Mouse (Mus musculus) stomach, embryonic 15.5 days (tissue): Measurements from ENCODE around the gene 1700092M07Rik. TPM values are rescaled to one million over a fixed set of nuclear protein-coding genes. Genes with fewer than 3 reads are reported as not detected.

Source experiments
- ATAC-seq: fragments of 200-750 bp; cut with Nextera tagmentation; 2 replicates; pipeline ENCODE4 v1.8.0; 2017; ENCODE audit warnings: low read depth, moderate number of reproducible peaks, moderate TSS enrichment; ENCODE audit not compliant: insufficient read depth, low FRiP score
- H3K27ac ChIP-seq: fragments of 300-500 bp; sonication (generic); 2 replicates; pipeline ENCODE4 v1.5.1; 2015; ENCODE audit warnings: mild to moderate bottlenecking, inconsistent platforms
- H3K27me3 ChIP-seq: fragments of 300-500 bp; sonication (generic); replicated peaks from 2 replicates; pipeline ENCODE4 v1.6.1; 2015; ENCODE audit warnings: inconsistent platforms
- H3K36me3 ChIP-seq: fragments of 300-500 bp; sonication (generic); 2 replicates; pipeline ENCODE4 v1.6.1; 2015; ENCODE audit warnings: inconsistent platforms
- H3K4me1 ChIP-seq: fragments of 300-500 bp; sonication (generic); 2 replicates; pipeline ENCODE4 v1.6.1; 2015; ENCODE audit warnings: inconsistent platforms
- H3K4me2 ChIP-seq: fragments of 300-500 bp; sonication (generic); 2 replicates; pipeline ENCODE4 v1.6.1; 2015; ENCODE audit warnings: mild to moderate bottlenecking, inconsistent platforms
- H3K4me3 ChIP-seq: fragments of 300-500 bp; sonication (generic); replicated peaks from 2 replicates; pipeline ENCODE4 v1.5.1; 2015; ENCODE audit warnings: inconsistent platforms
- H3K9ac ChIP-seq: fragments of 300-500 bp; sonication (generic); 2 replicates; pipeline ENCODE4 v1.6.1; 2015; ENCODE audit warnings: inconsistent platforms
- H3K9me3 ChIP-seq: fragments of 300-500 bp; sonication (generic); 2 replicates; pipeline ENCODE4 v1.6.1; 2016; ENCODE audit warnings: inconsistent platforms
- WGBS: fragments of 180-500 bp; shearing (Covaris S2); methylation state at CpG from one replicate; pipeline ENCODE4 v1.1.7; 2015; 5-methylcytosine and 5-hydroxymethylcytosine counted together
- microRNA-seq: library from miRNA; unstranded; fragments of <30 nt; microRNA quantifications from one replicate; pipeline ENCODE4, GENCODE M21; 2016
- polyA plus RNA-seq: library from polyadenylated mRNA; unstranded; fragments of >200 nt; fragmentation: Nextera tagmentation; extraction: Ambion mirVana; gene quantifications from 2 replicates; pipeline ENCODE4 v1.2.1, GENCODE M21; 2015

1700092M07Rik gene
- polyA plus RNA-seq, 1 experiment from 2014 or later: 1.7 TPM

DNA sequence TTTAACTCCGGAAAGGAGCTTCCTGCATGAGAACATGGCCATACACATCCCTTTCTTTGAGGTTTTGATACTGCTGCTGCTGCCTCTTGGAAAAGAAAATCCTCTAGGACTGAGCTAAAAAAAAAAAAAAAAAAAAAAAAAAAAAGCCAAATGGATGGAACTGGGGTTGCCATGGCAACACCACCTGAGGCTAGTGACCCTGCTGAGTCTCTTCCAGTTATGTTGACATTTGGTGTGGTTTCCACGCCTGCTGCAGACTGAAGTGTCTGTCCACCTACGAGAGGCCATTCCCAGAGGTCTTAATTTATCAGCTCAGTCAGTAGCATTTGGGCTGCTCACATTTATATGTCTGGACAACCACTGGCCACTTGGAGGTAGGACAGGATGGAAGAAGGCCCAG, 48.0 kb downstream of the 1700092M07Rik start:
- Histone ChIP-seq H3K27ac (no peak overlapping the region), H3K9ac (no peak overlapping the region), H3K27me3 (no peaks in the 10 kb centered on the region), H3K4me1 (no peaks in the 10 kb centered on the region), H3K36me3 (peaks cover 14% of the 10 kb centered on the region), H3K9me3 (no peaks in the 10 kb centered on the region), H3K4me3 (no peak overlapping the region), H3K4me2 (no peak overlapping the region)
- WGBS: 26% methylated on average over 3 of the region's 3 CpGs
- no peak for ATAC-seq

DNA sequence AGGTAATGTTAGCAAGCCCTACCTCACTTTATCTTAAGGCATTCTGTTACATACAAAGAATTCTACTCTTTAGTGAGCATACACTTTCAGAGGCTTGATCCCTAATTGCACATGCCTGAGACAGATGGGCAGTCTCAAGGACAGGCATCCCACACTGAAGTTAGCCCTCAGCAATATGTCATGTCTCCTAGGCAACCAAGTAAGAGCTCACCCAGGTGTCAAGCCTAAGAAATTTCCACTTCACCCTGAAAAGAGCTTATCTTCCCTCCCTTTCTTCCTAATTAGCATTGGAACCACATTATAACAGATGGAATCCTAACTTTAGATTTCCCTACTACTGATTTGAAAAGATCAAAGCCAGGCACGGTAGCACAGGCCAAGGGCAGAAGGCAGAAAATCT, 48.7 kb downstream of the 1700092M07Rik start:
- Histone ChIP-seq H3K27me3 (no peaks in the 10 kb centered on the region), H3K4me2 (no peak overlapping the region), H3K9ac (no peak overlapping the region), H3K36me3 (peaks cover 19% of the 10 kb centered on the region), H3K4me3 (no peak overlapping the region), H3K27ac (no peak overlapping the region), H3K9me3 (no peaks in the 10 kb centered on the region), H3K4me1 (no peaks in the 10 kb centered on the region)
- ATAC-seq: no peak
- WGBS: 25% methylated on average over 1 of the region's 1 CpGs

DNA sequence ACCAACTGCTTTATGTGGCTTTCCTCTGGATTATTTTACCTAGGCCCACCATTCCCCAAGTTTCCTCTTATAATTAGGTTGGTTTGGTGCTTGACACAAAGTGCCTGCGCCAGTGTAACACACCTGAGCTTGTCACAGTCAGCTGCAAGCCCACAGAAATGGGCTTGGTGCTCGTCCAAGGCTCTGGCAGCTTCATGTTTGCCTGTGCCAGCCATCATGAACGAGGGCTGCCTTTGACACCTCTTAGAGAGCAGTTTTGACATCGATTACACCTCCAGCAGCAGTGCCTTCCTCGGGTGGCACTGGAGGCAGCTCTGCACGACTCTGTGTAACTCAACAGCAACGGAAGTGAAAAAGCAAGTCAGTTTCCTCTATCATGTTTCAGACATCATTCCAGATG, 49.7 kb downstream of the 1700092M07Rik start:
- Histone ChIP-seq H3K4me1 (no peaks in the 10 kb centered on the region), H3K27ac (no peak overlapping the region), H3K4me2 (no peak overlapping the region), H3K36me3 (peaks cover 28% of the 10 kb centered on the region), H3K9ac (no peak overlapping the region), H3K27me3 (no peaks in the 10 kb centered on the region), H3K4me3 (no peak overlapping the region), H3K9me3 (no peaks in the 10 kb centered on the region)
- ATAC-seq: no peak
- WGBS: 82% methylated on average over 7 of the region's 7 CpGs

Small RNAs within 50 kb of the gene (microRNA-seq; reads per million reads assigned to microRNA genes)
- gene Mir6992: not detected

Other genes with a start within 250 kb of the 1700092M07Rik start
- gene Slc22a8, start 149.5 kb upstream of the 1700092M07Rik start, polyA plus RNA-seq: 0.05 and 0.12 TPM in 2 replicates
- gene Slc22a6, start 122.7 kb upstream of the 1700092M07Rik start, polyA plus RNA-seq: not detected in 2 replicates
- 0.88 and 0.98 TPM in 2 replicates for gene Chrm1, start 76.9 kb upstream of the 1700092M07Rik start, polyA plus RNA-seq
- 111 and 122 TPM in 2 replicates for gene Slc3a2, start 17.3 kb upstream of the 1700092M07Rik start, polyA plus RNA-seq
- 76.3 and 90.4 TPM in 2 replicates for gene Wdr74, start 4.9 kb upstream of the 1700092M07Rik start, polyA plus RNA-seq
- gene Stx5a, start 695 bp downstream of the 1700092M07Rik start, polyA plus RNA-seq: 132 and 134 TPM in 2 replicates
- gene Nxf1, start 16.4 kb downstream of the 1700092M07Rik start, polyA plus RNA-seq: 159 and 160 TPM in 2 replicates
- gene Tmem223, start 30.3 kb downstream of the 1700092M07Rik start, polyA plus RNA-seq: 158 and 161 TPM in 2 replicates
- gene Tmem179b, start 33.7 kb downstream of the 1700092M07Rik start, polyA plus RNA-seq: 95.7 and 104 TPM in 2 replicates
- 26.3 and 26.9 TPM in 2 replicates for gene Taf6l, start 45.7 kb downstream of the 1700092M07Rik start, polyA plus RNA-seq
- gene Polr2g, start 57.9 kb downstream of the 1700092M07Rik start, polyA plus RNA-seq: 136 and 137 TPM in 2 replicates
- gene Zbtb3, start 61.8 kb downstream of the 1700092M07Rik start, polyA plus RNA-seq: 4.1 and 4.4 TPM in 2 replicates
- 49.7 and 52.1 TPM in 2 replicates for gene Ttc9c, start 78.6 kb downstream of the 1700092M07Rik start, polyA plus RNA-seq
- 5.9 and 6.6 TPM in 2 replicates for gene Hnrnpul2, start 79.3 kb downstream of the 1700092M07Rik start, polyA plus RNA-seq
- not detected in 2 replicates for gene AC129217.1, start 89.1 kb downstream of the 1700092M07Rik start, polyA plus RNA-seq
- 49.7 and 53.4 TPM in 2 replicates for gene Bscl2, start 96.7 kb downstream of the 1700092M07Rik start, polyA plus RNA-seq
- 11.2 and 14.7 TPM in 2 replicates for gene Gng3, start 98.5 kb downstream of the 1700092M07Rik start, polyA plus RNA-seq
- 1.6 and 1.8 TPM in 2 replicates for gene Lrrn4cl, start 110.0 kb downstream of the 1700092M07Rik start, polyA plus RNA-seq
- gene Ubxn1, start 130.8 kb downstream of the 1700092M07Rik start, polyA plus RNA-seq: 160 and 163 TPM in 2 replicates
- 61.9 and 62.8 TPM in 2 replicates for gene Uqcc3, start 140.2 kb downstream of the 1700092M07Rik start, polyA plus RNA-seq
- 69.9 and 93.9 TPM in 2 replicates for gene Lbhd1, start 143.0 kb downstream of the 1700092M07Rik start, polyA plus RNA-seq
- not detected in 2 replicates for gene Gm49403, start 143.2 kb downstream of the 1700092M07Rik start, polyA plus RNA-seq
- gene 1810009A15Rik, start 148.1 kb downstream of the 1700092M07Rik start, polyA plus RNA-seq: 82.3 and 82.9 TPM in 2 replicates
- gene Gm49416, start 148.2 kb downstream of the 1700092M07Rik start, polyA plus RNA-seq: not detected in 2 replicates
- gene Ints5, start 152.3 kb downstream of the 1700092M07Rik start, polyA plus RNA-seq: 36.8 and 43.6 TPM in 2 replicates
- gene Ganab, start 157.4 kb downstream of the 1700092M07Rik start, polyA plus RNA-seq: 89.3 and 103 TPM in 2 replicates
- gene B3gat3, start 179.7 kb downstream of the 1700092M07Rik start, polyA plus RNA-seq: 39.8 and 44.5 TPM in 2 replicates
- 3.3 and 3.4 TPM in 2 replicates for gene Rom1, start 188.6 kb downstream of the 1700092M07Rik start, polyA plus RNA-seq
- gene Eml3, start 188.8 kb downstream of the 1700092M07Rik start, polyA plus RNA-seq: 31.7 and 32.6 TPM in 2 replicates
- 132 and 142 TPM in 2 replicates for gene Mta2, start 201.2 kb downstream of the 1700092M07Rik start, polyA plus RNA-seq
- 29.1 and 31.8 TPM in 2 replicates for gene Tut1, start 213.1 kb downstream of the 1700092M07Rik start, polyA plus RNA-seq
- 383 and 461 TPM in 2 replicates for gene Eef1g, start 226.3 kb downstream of the 1700092M07Rik start, polyA plus RNA-seq
- 32.2 and 43.5 TPM in 2 replicates for gene Ahnak, start 248.6 kb downstream of the 1700092M07Rik start, polyA plus RNA-seq